In the genomic region with DNA sequence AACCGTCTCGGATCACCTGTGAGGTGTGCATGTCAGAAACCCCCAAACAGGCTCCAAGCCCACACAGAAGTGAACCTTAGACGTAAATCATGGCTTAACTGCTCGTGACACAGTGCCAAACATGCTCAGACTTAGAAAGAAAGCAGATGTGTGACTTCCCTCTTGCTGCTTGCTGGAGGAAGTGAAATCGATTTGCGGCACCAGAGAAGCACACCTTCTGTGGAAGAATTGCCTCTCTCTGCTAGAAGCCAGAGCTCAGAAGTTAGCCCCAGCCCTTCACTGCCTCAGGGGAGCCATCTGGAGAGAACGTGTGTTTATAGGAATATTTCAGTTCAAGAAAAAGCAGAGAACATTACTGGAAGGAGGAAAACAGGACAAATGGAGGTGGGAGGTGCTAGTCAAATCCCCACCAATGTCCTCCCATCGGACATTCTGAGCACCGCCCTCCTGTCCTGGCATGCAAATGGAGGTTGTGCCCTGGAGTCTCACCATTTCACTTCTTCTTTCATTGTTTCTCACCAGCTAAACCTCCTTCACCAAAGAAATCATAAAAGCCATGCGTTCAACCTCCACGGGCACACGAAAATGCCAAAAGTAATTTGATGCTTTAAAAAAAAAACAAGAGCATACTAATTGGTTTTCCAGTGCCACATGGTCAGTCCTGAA, we compare ENCODE assay signal across 12 mouse cellular contexts. TPM values are rescaled to one million over a fixed set of nuclear protein-coding genes. Genes with fewer than 3 reads are reported as not detected.
DNase-seq lines count a peak whose midpoint lies in the region; ATAC-seq lines count a peak whose summit lies in the region.
"Had no signal": no experiment of that assay in that cellular context is flagged by ENCODE, and none has a peak within 500 bp of the region (broad histone marks: within the 10 kb centered on the region; RNA-seq: fewer than 3 reads in every experiment).

No protein-coding gene starts in this region.

- peak; percentile 17 for DNase-seq in forebrain, embryonic 11.5 days (ENCODE audit: low spot score)
- DNase-seq in neural tube, embryonic 10.5 days (ENCODE audit: extremely low spot score, low spot score), result peak; percentile 12
- no peak for DNase-seq in thymus, adult 18-20 months
- no peak for DNase-seq in frontal cortex, postnatal 10 days (ENCODE audit: low spot score in 2 of 2)
- DNase-seq: kidney, adult 18-20 months; right cerebral cortex, postnatal 4 days had no signal

- no peak overlapping the region for H3K4me3 ChIP-seq in forebrain, embryonic 11.5 days (ENCODE audit: low read depth, low read length)
- no peak overlapping the region for H3K4me3 ChIP-seq in forebrain, embryonic 12.5 days (replicated peaks)
- H3K4me3 ChIP-seq in neural tube, embryonic 15.5 days (replicated peaks), result no peak overlapping the region
- H3K4me3 ChIP-seq in midbrain, embryonic 13.5 days (replicated peaks), result no peak overlapping the region
- H3K4me3 ChIP-seq: heart, embryonic 10.5 days had no signal

- WGBS in forebrain, embryonic 11.5 days, result 85% methylated on average over 12 of the region's 12 CpGs
- WGBS in forebrain, embryonic 12.5 days, result 86% methylated on average over 12 of the region's 12 CpGs
- 78% methylated on average over 12 of the region's 12 CpGs for WGBS in neural tube, embryonic 15.5 days
- 88% methylated on average over 12 of the region's 12 CpGs for WGBS in midbrain, embryonic 13.5 days

- ATAC-seq in forebrain, embryonic 11.5 days (replicated peaks; ENCODE audit: low FRiP score), result no peak
- no peak for ATAC-seq in forebrain, embryonic 12.5 days (ENCODE audit: low FRiP score)
- no peak for ATAC-seq in neural tube, embryonic 15.5 days (ENCODE audit: low FRiP score)
- ATAC-seq in megakaryocyte progenitor cell, adult 5-6 weeks (replicated peaks; ENCODE audit: poor library complexity), result peak; percentile 86
- ATAC-seq in midbrain, embryonic 13.5 days, result no peak

- no peak overlapping the region for H3K4me2 ChIP-seq in forebrain, embryonic 11.5 days (ENCODE audit: low read depth, low read length, severe bottlenecking)
- no peak overlapping the region for H3K4me2 ChIP-seq in forebrain, embryonic 12.5 days
- H3K4me2 ChIP-seq in neural tube, embryonic 15.5 days, result no peak overlapping the region
- H3K4me2 ChIP-seq in midbrain, embryonic 13.5 days (replicated peaks), result no peak overlapping the region

- H3K4me1 ChIP-seq in forebrain, embryonic 11.5 days (replicated peaks; ENCODE audit: control insufficient read depth, insufficient read depth, low read length), result no peaks in the 10 kb centered on the region
- no peaks in the 10 kb centered on the region for H3K4me1 ChIP-seq in forebrain, embryonic 12.5 days
- no peaks in the 10 kb centered on the region for H3K4me1 ChIP-seq in neural tube, embryonic 15.5 days
- H3K4me1 ChIP-seq in midbrain, embryonic 13.5 days (replicated peaks), result no peaks in the 10 kb centered on the region
- H3K4me1 ChIP-seq: heart, embryonic 10.5 days had no signal

- no peaks in the 10 kb centered on the region for H3K9me3 ChIP-seq in forebrain, embryonic 11.5 days (ENCODE audit: control insufficient read depth, low read length)
- no peaks in the 10 kb centered on the region for H3K9me3 ChIP-seq in forebrain, embryonic 12.5 days
- H3K9me3 ChIP-seq in neural tube, embryonic 15.5 days (replicated peaks), result no peaks in the 10 kb centered on the region
- H3K9me3 ChIP-seq in midbrain, embryonic 13.5 days, result no peaks in the 10 kb centered on the region
- H3K9me3 ChIP-seq: heart, embryonic 10.5 days had no signal

- no peaks in the 10 kb centered on the region for H3K27me3 ChIP-seq in forebrain, embryonic 11.5 days (ENCODE audit: control insufficient read depth, insufficient read depth, low read length)
- H3K27me3 ChIP-seq in forebrain, embryonic 12.5 days, result no peaks in the 10 kb centered on the region
- H3K27me3 ChIP-seq in neural tube, embryonic 15.5 days (replicated peaks), result no peaks in the 10 kb centered on the region
- no peaks in the 10 kb centered on the region for H3K27me3 ChIP-seq in midbrain, embryonic 13.5 days

- no peak overlapping the region for H3K27ac ChIP-seq in forebrain, embryonic 11.5 days (ENCODE audit: low read depth, low read length)
- no peak overlapping the region for H3K27ac ChIP-seq in forebrain, embryonic 12.5 days
- no peak overlapping the region for H3K27ac ChIP-seq in neural tube, embryonic 15.5 days (replicated peaks)
- no peak overlapping the region for H3K27ac ChIP-seq in midbrain, embryonic 13.5 days
- H3K27ac ChIP-seq: heart, embryonic 10.5 days had no signal

- no peaks in the 10 kb centered on the region for H3K36me3 ChIP-seq in forebrain, embryonic 11.5 days (ENCODE audit: control insufficient read depth, insufficient read depth, low read length)
- no peaks in the 10 kb centered on the region for H3K36me3 ChIP-seq in forebrain, embryonic 12.5 days (replicated peaks)
- no peaks in the 10 kb centered on the region for H3K36me3 ChIP-seq in neural tube, embryonic 15.5 days
- H3K36me3 ChIP-seq in midbrain, embryonic 13.5 days, result no peaks in the 10 kb centered on the region
- H3K36me3 ChIP-seq: heart, embryonic 10.5 days had no signal

- no peak overlapping the region for H3K9ac ChIP-seq in forebrain, embryonic 11.5 days (ENCODE audit: low read length)
- H3K9ac ChIP-seq in forebrain, embryonic 12.5 days, result no peak overlapping the region
- H3K9ac ChIP-seq in neural tube, embryonic 15.5 days (replicated peaks), result no peak overlapping the region
- no peak overlapping the region for H3K9ac ChIP-seq in midbrain, embryonic 13.5 days (replicated peaks)

RNA-seq across cellular contexts. Expression of a gene that starts 3.0 kb away (rescaled TPM):
- 0.28 and 0.41 TPM in 2 replicates for polyA plus RNA-seq in forebrain, embryonic 11.5 days (2014; fragmentation: Nextera tagmentation; extraction: Ambion mirVana)
- polyA plus RNA-seq in forebrain, embryonic 12.5 days (2016; fragmentation: Nextera tagmentation; extraction: Ambion mirVana), result 0.37 and 0.55 TPM in 2 replicates
- 0.61 and 0.88 TPM in 2 replicates for polyA plus RNA-seq in neural tube, embryonic 15.5 days (2015; fragmentation: Nextera tagmentation; extraction: Ambion mirVana)
- total RNA-seq in megakaryocyte progenitor cell, adult 5-6 weeks (2015), result 74.6 and 105 TPM in 2 replicates
- 41.8 and 52.4 TPM in 2 replicates for total RNA-seq in megakaryocyte progenitor cell, adult 5-6 weeks (2017)
- polyA plus RNA-seq in midbrain, embryonic 13.5 days (2015; fragmentation: Nextera tagmentation; extraction: Ambion mirVana), result 0.54 and 0.57 TPM in 2 replicates
- polyA plus RNA-seq: heart, embryonic 10.5 days had no signal

RNA-seq across cellular contexts. Expression of a gene that starts 29.8 kb away (rescaled TPM):
- polyA plus RNA-seq in forebrain, embryonic 11.5 days (2014; fragmentation: Nextera tagmentation; extraction: Ambion mirVana), result not detected in 2 replicates
- polyA plus RNA-seq in forebrain, embryonic 12.5 days (2016; fragmentation: Nextera tagmentation; extraction: Ambion mirVana), result not detected in 2 replicates
- not detected in 2 replicates for polyA plus RNA-seq in neural tube, embryonic 15.5 days (2015; fragmentation: Nextera tagmentation; extraction: Ambion mirVana)
- not detected in 2 replicates for total RNA-seq in megakaryocyte progenitor cell, adult 5-6 weeks (2015)
- not detected in 2 replicates for total RNA-seq in megakaryocyte progenitor cell, adult 5-6 weeks (2017)
- polyA plus RNA-seq in midbrain, embryonic 13.5 days (2015; fragmentation: Nextera tagmentation; extraction: Ambion mirVana), result not detected in 2 replicates
- polyA plus RNA-seq: heart, embryonic 10.5 days had no signal

RNA-seq across cellular contexts. Expression of a gene that starts 40.3 kb away (rescaled TPM):
- polyA plus RNA-seq in forebrain, embryonic 11.5 days (2014; fragmentation: Nextera tagmentation; extraction: Ambion mirVana), result not detected in 2 replicates
- not detected in 2 replicates for polyA plus RNA-seq in forebrain, embryonic 12.5 days (2016; fragmentation: Nextera tagmentation; extraction: Ambion mirVana)
- polyA plus RNA-seq in neural tube, embryonic 15.5 days (2015; fragmentation: Nextera tagmentation; extraction: Ambion mirVana), result not detected in 2 replicates
- total RNA-seq in megakaryocyte progenitor cell, adult 5-6 weeks (2015), result not detected in 2 replicates
- not detected in 2 replicates for total RNA-seq in megakaryocyte progenitor cell, adult 5-6 weeks (2017)
- not detected in 2 replicates for polyA plus RNA-seq in midbrain, embryonic 13.5 days (2015; fragmentation: Nextera tagmentation; extraction: Ambion mirVana)
- total RNA-seq: left cerebral cortex, postnatal 10 days had no signal
- polyA plus RNA-seq: heart, embryonic 10.5 days had no signal

RNA-seq across cellular contexts. Expression of a gene that starts 43.7 kb away (rescaled TPM):
- 39.8 and 40.2 TPM in 2 replicates for polyA plus RNA-seq in forebrain, embryonic 11.5 days (2014; fragmentation: Nextera tagmentation; extraction: Ambion mirVana)
- polyA plus RNA-seq in forebrain, embryonic 12.5 days (2016; fragmentation: Nextera tagmentation; extraction: Ambion mirVana), result 34.2 and 37.4 TPM in 2 replicates
- 34.1 and 34.5 TPM in 2 replicates for polyA plus RNA-seq in neural tube, embryonic 15.5 days (2015; fragmentation: Nextera tagmentation; extraction: Ambion mirVana)
- total RNA-seq in megakaryocyte progenitor cell, adult 5-6 weeks (2015), result 41.4 and 46.5 TPM in 2 replicates
- total RNA-seq in megakaryocyte progenitor cell, adult 5-6 weeks (2017), result 38.9 and 39.0 TPM in 2 replicates
- polyA plus RNA-seq in midbrain, embryonic 13.5 days (2015; fragmentation: Nextera tagmentation; extraction: Ambion mirVana), result 36.6 and 40.7 TPM in 2 replicates

Comparison
In these comparisons a context has a peak if more than half of its experiments do, and no peak if none do; other contexts are left out.
1. DNase-seq: peak in forebrain, embryonic 11.5 days (single experiment) and neural tube, embryonic 10.5 days (single experiment); none in thymus, adult 18-20 months (0 of 2) and frontal cortex, postnatal 10 days (0 of 2).